Comparison of ENCODE assay signal across 20 mouse cellular contexts in the genomic region with DNA sequence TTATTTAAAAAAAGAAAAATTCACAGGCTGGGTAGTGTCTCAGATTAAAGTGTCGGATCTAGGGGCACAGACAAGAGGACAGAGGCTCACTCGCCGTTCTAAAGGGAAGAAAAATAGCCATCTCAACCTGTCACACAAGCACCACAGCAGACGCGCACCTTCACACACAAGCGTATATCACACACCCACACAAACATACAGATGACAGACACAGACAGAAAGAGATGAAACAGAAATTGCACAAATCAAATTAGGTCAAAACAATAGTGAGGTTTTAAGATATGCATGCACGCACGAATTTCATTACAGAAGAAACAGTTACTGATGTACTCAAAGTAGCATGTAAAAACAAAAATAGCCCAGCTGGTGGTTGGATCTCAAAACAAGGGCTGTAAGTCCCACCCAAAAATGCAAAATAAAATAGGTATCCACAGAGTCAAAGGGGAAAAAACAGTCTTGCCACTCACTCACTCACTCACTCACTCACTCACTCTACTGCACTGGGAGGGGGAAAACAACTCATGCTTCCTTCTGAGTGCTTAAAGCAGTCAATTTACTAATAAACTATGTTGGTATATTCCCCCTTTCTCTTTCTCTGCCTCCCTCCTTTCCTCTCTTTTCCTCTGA. TPM values are rescaled to one million over a fixed set of nuclear protein-coding genes. Genes with fewer than 3 reads are reported as not detected.
A peak's percentile ranks its signal among the peaks of the same experiment; 100 is the strongest.
DNase-seq lines count a peak whose midpoint lies in the region; TF ChIP-seq lines count a peak whose summit lies in the region.
"Had no signal": no experiment of that assay in that cellular context is flagged by ENCODE, and none has a peak within 500 bp of the region (broad histone marks: within the 10 kb centered on the region; RNA-seq: fewer than 3 reads in every experiment).

No protein-coding gene starts in this region.

- H3K27me3 ChIP-seq in splenic B cell, adult 2 months (ENCODE audit: control insufficient read depth, insufficient read depth, low read length, poor library complexity, severe bottlenecking), result no peaks in the 10 kb centered on the region
- H3K27me3 ChIP-seq: CH12.LX; embryonic facial prominence, embryonic 13.5 days; heart, embryonic 12.5 days; intestine, embryonic 15.5 days; Patski had no signal

- H3K4me3 ChIP-seq in layer of hippocampus, adult 2 months, result no peak overlapping the region
- H3K4me3 ChIP-seq: embryonic facial prominence, embryonic 13.5 days; forebrain, embryonic 12.5 days; heart, adult 2 months; heart, embryonic 12.5 days; intestine, embryonic 15.5 days had no signal

- peak overlapping the region; percentile 14; the same call in 1 of the 2 replicates for H3K27ac ChIP-seq in layer of hippocampus, adult 2 months
- H3K27ac ChIP-seq: embryonic facial prominence, embryonic 13.5 days; forebrain, embryonic 12.5 days; heart, adult 2 months; intestine, embryonic 15.5 days had no signal

- no peak for DNase-seq in layer of hippocampus, adult 2 months (ENCODE audit: low spot score in 2 of 2)
- no peak for DNase-seq in layer of hippocampus, postnatal 14 days (ENCODE audit: low spot score in 2 of 2)
- peak; percentile 58 to 62 for DNase-seq in CD8-positive naive resting alpha-beta T cell, adult 2 months (ENCODE audit: low read depth in 2 of 2, low spot score in 2 of 2)
- DNase-seq in induced T-regulatory cell, adult 2 months (ENCODE audit: low read depth), result peak; percentile 64
- DNase-seq in splenic B cell, adult 2 months (ENCODE audit: low read depth, low spot score), result peak; percentile 49
- DNase-seq in left cerebral cortex, adult 11 months (ENCODE audit: low spot score), result no peak
- no peak for DNase-seq in left cerebral cortex, adult 9 months (ENCODE audit: low spot score in 2 of 2)
- DNase-seq: adrenal gland, postnatal 14 days; cerebellum, adult 11-12 months; cerebellum, adult 9-10 months; cerebellum, postnatal 25 days; gastrocnemius, postnatal 10 days; heart, adult 2 months; heart, postnatal 36 days had no signal

- TF ChIP-seq CTCF in layer of hippocampus, adult 2 months (conservative IDR thresholded peaks at IDR 0.05), result no peak

- H3K36me3 ChIP-seq in splenic B cell, adult 2 months (ENCODE audit: control insufficient read depth, insufficient read depth, low read length, poor library complexity, severe bottlenecking), result no peaks in the 10 kb centered on the region
- H3K36me3 ChIP-seq: embryonic facial prominence, embryonic 13.5 days; forebrain, embryonic 12.5 days; heart, embryonic 12.5 days; intestine, embryonic 15.5 days had no signal

RNA-seq across cellular contexts. Expression of a gene that starts 23.9 kb away (rescaled TPM):
- total RNA-seq in layer of hippocampus, adult 2 months (2021), result 10 to 100 TPM; 26.0 to 27.6 TPM
- total RNA-seq in layer of hippocampus, postnatal 14 days (2021), result 10 to 100 TPM; 61.3 to 61.5 TPM

Comparison
In these comparisons a context has a peak if more than half of its experiments do, and no peak if none do; other contexts are left out.
1. DNase-seq: peak in CD8-positive naive resting alpha-beta T cell, adult 2 months (2 of 2), induced T-regulatory cell, adult 2 months (single experiment) and splenic B cell, adult 2 months (single experiment); none in layer of hippocampus, adult 2 months (0 of 2), layer of hippocampus, postnatal 14 days (0 of 2), left cerebral cortex, adult 11 months (single experiment) and left cerebral cortex, adult 9 months (0 of 2).